Mouse (Mus musculus): ENCODE results near the gene Sox8.

DNA sequence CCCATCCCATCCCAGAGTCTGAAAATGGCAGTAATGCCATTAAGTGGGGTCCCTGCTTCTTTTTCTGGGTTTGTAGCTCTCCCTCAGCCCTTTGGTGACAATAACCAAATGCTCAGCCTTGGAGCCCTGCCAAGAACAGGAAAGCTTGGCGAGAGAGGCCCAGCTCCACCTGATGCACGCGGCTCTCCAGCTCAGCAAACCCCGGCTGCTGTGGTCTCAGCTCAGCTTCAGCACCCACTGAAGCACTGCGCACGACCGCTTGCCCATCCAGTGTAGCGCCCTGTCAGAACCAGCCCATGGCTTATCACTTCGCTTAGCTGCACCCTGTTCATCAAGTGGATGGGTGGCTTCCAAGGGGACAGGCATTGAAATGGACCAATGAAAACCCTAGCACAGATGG lies 39.7 kb upstream of the Sox8 start:
- no peak for TF ChIP-seq CTCF (IDR thresholded peaks at IDR 0.05; ENCODE audit: low read depth)
- TF ChIP-seq EP300 (optimal IDR thresholded peaks at IDR 0.05) = no peak

Data from stomach, postnatal 0 days (tissue).